Mouse (Mus musculus) CH12.LX (cell line): ENCODE results near the gene Mgp.

ENCODE experiments used
- CHD1 ChIP-seq: IDR thresholded peaks from 2 replicates; pipeline ENCODE4 v1.6.1; 2012; ENCODE audit warnings: low read depth, low read length, improper control_type of control experiment, inconsistent platforms
- CTCF ChIP-seq, 2 experiments: IDR thresholded peaks in 1 of 2; conservative IDR thresholded peaks in 1 of 2; 2 replicates each; pipeline ENCODE4 v1.5.1; 2011 to 2012; ENCODE audit warnings: low read depth in 2 of 2, low read length in 2 of 2, improper control_type of control experiment in 1 of 2, inconsistent platforms in 1 of 2, mild to moderate bottlenecking in 1 of 2, moderate library complexity in 1 of 2
- E2F4 ChIP-seq: IDR thresholded peaks from 2 replicates; pipeline ENCODE4 v1.6.1; 2011; ENCODE audit warnings: low read depth, low read length, improper control_type of control experiment; ENCODE audit not compliant: insufficient replicate concordance
- ELF1 ChIP-seq: IDR thresholded peaks from 2 replicates; pipeline ENCODE4 v1.6.1; 2014; ENCODE audit warnings: low read depth, mild to moderate bottlenecking, inconsistent platforms, low read length, improper control_type of control experiment
- JUND ChIP-seq: conservative IDR thresholded peaks from 2 replicates; pipeline ENCODE4 v1.6.1; 2011; ENCODE audit warnings: low read depth, low read length, improper control_type of control experiment
- NELFE ChIP-seq: IDR thresholded peaks from 2 replicates; pipeline ENCODE4 v1.6.1; 2011; ENCODE audit warnings: low read depth, low read length, improper control_type of control experiment
- NRF1 ChIP-seq: IDR thresholded peaks from 2 replicates; pipeline ENCODE4 v1.6.1; 2014; ENCODE audit warnings: low read depth, mild to moderate bottlenecking, inconsistent platforms, low read length, improper control_type of control experiment, moderate library complexity
- RCOR1 ChIP-seq: conservative IDR thresholded peaks from 2 replicates; pipeline ENCODE4 v1.6.1; 2012; ENCODE audit warnings: low read depth, mild to moderate bottlenecking, inconsistent platforms, low read length, improper control_type of control experiment
- TBP ChIP-seq: conservative IDR thresholded peaks from 2 replicates; pipeline ENCODE4 v1.6.1; 2011; ENCODE audit warnings: low read depth, low read length, improper control_type of control experiment
- ZMIZ1 ChIP-seq: IDR thresholded peaks from 2 replicates; pipeline ENCODE4 v1.6.1; 2012; ENCODE audit warnings: low read depth, mild to moderate bottlenecking, inconsistent platforms, low read length, improper control_type of control experiment

- TF ChIP-seq TBP (no peak), ELF1 (no peak), ZMIZ1 (no peak), CHD1 (no peak), JUND (no peak), NELFE (no peak), E2F4 (no peak), CTCF (conservative IDR thresholded peaks at IDR 0.05 in 1 of 2, IDR thresholded peaks at IDR 0.05 in 1 of 2; ENCODE audit: low read depth in 2 of 2, low read length in 2 of 2) (no peak), NRF1 (no peak), RCOR1 (no peak)
Measured at GRCm38 (mm10) chr6:136900369-136901009, 24.9 kb upstream of the Mgp start.
